Mouse (Mus musculus): ENCODE measurements around the gene Hmox2. TPM values are rescaled to one million over a fixed set of nuclear protein-coding genes. Genes with fewer than 3 reads are reported as not detected.
"Not testable (repeated sequence)": the region's sequence is repeated elsewhere in the genome, so short reads cannot be mapped to it uniquely, and the experiment has no call there.

Hmox2 gene
- 102 and 105 TPM in 2 replicates for polyA plus RNA-seq (2016; fragmentation: Nextera tagmentation; extraction: Ambion mirVana)

GRCm38 (mm10) chr16:4725780-4726527, at the start of gene Hmox2:
Gene Hmox2, plus strand, starts transcription at chr16:4726361.
- Histone ChIP-seq H3K36me3 (no peaks in the 10 kb centered on the region), H3K9ac (peak within 1 kb of the TSS; percentile 79), H3K27me3 (no peaks in the 10 kb centered on the region), H3K4me3 (peak within 1 kb of the TSS; percentile 83), H3K27ac (peak within 1 kb of the TSS; percentile 83), H3K9me3 (no peaks in the 10 kb centered on the region), H3K4me1 (peaks cover 12% of the 10 kb centered on the region), H3K4me2 (replicated peaks) (peak within 1 kb of the TSS; percentile 85)
- WGBS = 6% methylated on average over 35 of the region's 35 CpGs
- peak; percentile 94 for ATAC-seq (ENCODE audit: insufficient number of reproducible peaks, insufficient read depth, low FRiP score, low TSS enrichment)

- Histone ChIP-seq H3K9me3 (no peaks in the 10 kb centered on the region), H3K27me3 (no peaks in the 10 kb centered on the region), H3K27ac (no peak overlapping the region), H3K4me1 (peaks cover 12% of the 10 kb centered on the region), H3K36me3 (peaks cover 20% of the 10 kb centered on the region; the same call in 1 of the 2 replicates), H3K4me3 (no peak overlapping the region), H3K9ac (no peak overlapping the region), H3K4me2 (replicated peaks) (no peak overlapping the region)
- no peak for ATAC-seq (ENCODE audit: insufficient number of reproducible peaks, insufficient read depth, low FRiP score, low TSS enrichment)
- WGBS = 93% methylated on average over 5 of the region's 5 CpGs
These were observed 49.3 kb upstream of the Hmox2 start for GRCm38 (mm10) chr16:4676836-4677235.

DNA sequence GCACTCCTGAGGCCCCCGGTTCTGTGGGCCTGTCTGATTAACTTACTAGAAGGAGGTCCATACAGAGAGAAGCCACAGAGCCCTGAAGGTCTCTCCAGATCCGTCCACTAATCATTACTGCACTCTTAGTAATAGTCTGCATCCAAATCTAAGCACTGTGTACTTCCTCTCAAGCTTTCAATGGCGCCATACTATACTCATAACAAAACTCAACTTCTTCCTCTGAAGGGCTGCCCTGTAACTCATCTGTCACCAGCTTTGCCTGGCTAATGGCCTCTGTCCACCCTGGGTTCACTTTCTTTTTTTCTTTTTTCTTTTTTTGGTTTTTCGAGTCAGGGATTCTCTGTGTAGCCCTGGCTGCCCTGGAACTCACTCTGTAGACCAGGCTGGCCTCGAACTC, 48.1 kb upstream of the Hmox2 start:
- Histone ChIP-seq H3K27ac (no peak overlapping the region), H3K36me3 (peaks cover 20% of the 10 kb centered on the region; the same call in 1 of the 2 replicates), H3K9me3 (no peaks in the 10 kb centered on the region), H3K4me2 (replicated peaks) (peak overlapping the region; percentile 94; the same call in 1 of the 2 replicates), H3K4me1 (peaks cover 12% of the 10 kb centered on the region), H3K9ac (no peak overlapping the region), H3K4me3 (no peak overlapping the region), H3K27me3 (no peaks in the 10 kb centered on the region)
- WGBS = 82% methylated on average over 5 of the region's 5 CpGs
- no peak for ATAC-seq (ENCODE audit: insufficient number of reproducible peaks, insufficient read depth, low FRiP score, low TSS enrichment)

GRCm38 (mm10) chr16:4679121-4680018, 46.8 kb upstream of the Hmox2 start, which contains the start of gene Coro7:
Gene Coro7, minus strand, starts transcription at chr16:4679777.
- Histone ChIP-seq H3K4me3 (peak within 1 kb of the TSS; percentile 69), H3K36me3 (peaks cover 12% of the 10 kb centered on the region; the same call in 1 of the 2 replicates), H3K27me3 (no peaks in the 10 kb centered on the region), H3K4me2 (replicated peaks) (peak within 1 kb of the TSS; percentile 94), H3K4me1 (peaks cover 12% of the 10 kb centered on the region), H3K9ac (peak within 1 kb of the TSS; percentile 66), H3K27ac (0 out of 2 replicates have a peak within 1 kb of the TSS, but pooled peaks have one; percentile 43), H3K9me3 (no peaks in the 10 kb centered on the region)
- peak; percentile 87 for ATAC-seq (ENCODE audit: insufficient number of reproducible peaks, insufficient read depth, low FRiP score, low TSS enrichment)
- WGBS = under 1% methylated on average over 47 of the region's 47 CpGs

- H3K9me3 ChIP-seq; H3K36me3 ChIP-seq; H3K27me3 ChIP-seq; H3K4me3 ChIP-seq; H3K4me2 ChIP-seq (replicated peaks); ATAC-seq (ENCODE audit: insufficient number of reproducible peaks, insufficient read depth, low FRiP score, low TSS enrichment); H3K27ac ChIP-seq; H3K9ac ChIP-seq: not testable (repeated sequence)
- WGBS = 81% methylated on average over 3 of the region's 3 CpGs
- peaks cover 19% of the 10 kb centered on the region for H3K4me1 ChIP-seq
These were observed 45.2 kb upstream of the Hmox2 start for GRCm38 (mm10) chr16:4680922-4681455.

DNA sequence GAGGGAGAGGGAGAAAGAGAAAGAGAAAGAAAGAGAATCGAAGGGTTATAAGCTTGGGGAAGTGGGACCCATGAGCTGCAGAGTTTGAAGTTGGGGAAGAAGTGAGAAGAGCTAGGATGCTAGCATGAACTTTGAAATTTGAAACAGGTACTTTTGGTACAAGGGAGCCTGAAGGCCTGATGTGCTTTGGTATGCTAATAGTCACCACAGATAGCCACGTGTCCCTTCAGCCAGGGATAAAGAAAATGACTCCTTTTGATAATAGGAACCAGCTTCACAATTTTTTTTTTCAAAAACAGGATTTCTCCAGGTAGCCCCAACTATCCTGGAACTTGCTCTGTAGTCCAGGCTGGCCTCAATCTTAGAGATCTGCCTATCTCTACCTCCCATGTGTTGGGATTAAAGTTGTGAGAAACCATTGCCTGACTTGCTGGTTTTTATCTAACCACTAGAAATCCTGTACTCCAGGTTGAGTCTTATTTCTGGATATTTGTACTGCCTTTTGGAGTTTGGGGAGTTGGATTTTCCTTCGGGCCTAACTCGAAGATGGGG, 43.5 kb upstream of the Hmox2 start:
- no peaks in the 10 kb centered on the region for H3K27me3 ChIP-seq
- H3K4me1 ChIP-seq = peaks cover 19% of the 10 kb centered on the region
- H3K27ac ChIP-seq = peak overlapping the region; percentile 83; the same call in 1 of the 2 replicates
- H3K9ac ChIP-seq = no peak overlapping the region
- no peak overlapping the region for H3K4me3 ChIP-seq
- no peak for ATAC-seq (ENCODE audit: insufficient number of reproducible peaks, insufficient read depth, low FRiP score, low TSS enrichment)
- H3K36me3 ChIP-seq = peaks cover 6% of the 10 kb centered on the region
- peak overlapping the region; percentile 80 for H3K4me2 ChIP-seq (replicated peaks)
- no peaks in the 10 kb centered on the region for H3K9me3 ChIP-seq
- 69% methylated on average over 4 of the region's 4 CpGs for WGBS

DNA sequence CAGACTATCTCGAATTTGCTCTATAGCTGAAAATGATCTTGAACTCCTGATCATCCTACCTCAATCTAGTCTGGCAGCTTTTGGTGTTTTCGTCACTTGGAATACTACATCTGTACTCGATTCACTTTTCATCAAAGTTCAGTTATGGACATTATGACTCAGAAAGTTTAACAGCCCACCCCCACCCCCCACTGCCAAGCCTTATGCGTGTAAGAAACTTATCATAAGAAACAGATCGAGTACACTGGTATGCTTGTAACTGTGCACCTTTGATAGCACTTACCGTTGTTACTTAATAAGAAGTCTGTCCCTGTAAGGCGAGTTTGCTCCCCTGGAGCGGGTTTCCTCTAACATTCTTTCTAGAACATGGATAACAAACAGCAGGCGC, 43.0 kb upstream of the Hmox2 start:
- Histone ChIP-seq H3K9me3 (no peaks in the 10 kb centered on the region), H3K36me3 (peaks cover 11% of the 10 kb centered on the region), H3K9ac (peak overlapping the region; percentile 11; the same call in 1 of the 2 replicates), H3K27ac (peak overlapping the region; percentile 83), H3K4me3 (peak overlapping the region; percentile 90), H3K4me2 (replicated peaks) (peak overlapping the region; percentile 80), H3K4me1 (peaks cover 17% of the 10 kb centered on the region), H3K27me3 (no peaks in the 10 kb centered on the region)
- ATAC-seq (ENCODE audit: insufficient number of reproducible peaks, insufficient read depth, low FRiP score, low TSS enrichment) = no peak
- WGBS = 23% methylated on average over 9 of the region's 9 CpGs

- Histone ChIP-seq H3K9ac (peak overlapping the region; percentile 83), H3K27ac (peak overlapping the region; percentile 83), H3K4me3 (peak overlapping the region; percentile 90), H3K9me3 (no peaks in the 10 kb centered on the region), H3K4me1 (peaks cover 13% of the 10 kb centered on the region), H3K27me3 (no peaks in the 10 kb centered on the region), H3K4me2 (replicated peaks) (peak overlapping the region; percentile 80), H3K36me3 (peaks cover 15% of the 10 kb centered on the region)
- under 1% methylated on average over 54 of the region's 54 CpGs for whole genome bisulfite sequencing
- peak; percentile 83 for ATAC-seq (ENCODE audit: insufficient number of reproducible peaks, insufficient read depth, low FRiP score, low TSS enrichment)
These were observed 42.3 kb upstream of the Hmox2 start for GRCm38 (mm10) chr16:4683581-4684456.

DNA sequence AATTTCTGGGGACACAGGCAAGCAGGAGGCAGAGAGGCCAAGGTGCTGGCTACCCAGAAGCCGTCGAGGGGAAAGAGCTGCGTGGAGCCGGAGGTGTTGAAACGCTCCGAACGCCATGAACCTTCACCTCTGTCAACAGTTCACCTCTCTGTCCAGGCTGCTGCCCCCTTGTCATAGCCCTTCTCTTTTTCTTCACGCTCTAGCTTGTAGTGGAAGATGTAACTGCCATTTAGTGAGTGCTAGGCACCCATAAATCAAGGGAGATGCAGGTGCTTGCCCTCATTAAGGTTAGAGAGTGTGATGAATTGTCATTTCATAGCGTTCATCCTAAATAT, 41.7 kb upstream of the Hmox2 start:
- Histone ChIP-seq H3K27me3 (no peaks in the 10 kb centered on the region), H3K4me1 (peaks cover 10% of the 10 kb centered on the region), H3K36me3 (peaks cover 20% of the 10 kb centered on the region), H3K4me2 (replicated peaks) (peak overlapping the region; percentile 80), H3K9me3 (no peaks in the 10 kb centered on the region), H3K4me3 (peak overlapping the region; percentile 90), H3K9ac (peak overlapping the region; percentile 83), H3K27ac (0 out of 2 replicates have a peak overlapping the region, but pooled peaks have one; percentile 83)
- ATAC-seq (ENCODE audit: insufficient number of reproducible peaks, insufficient read depth, low FRiP score, low TSS enrichment) = no peak
- WGBS = under 1% methylated on average over 9 of the region's 9 CpGs

DNA sequence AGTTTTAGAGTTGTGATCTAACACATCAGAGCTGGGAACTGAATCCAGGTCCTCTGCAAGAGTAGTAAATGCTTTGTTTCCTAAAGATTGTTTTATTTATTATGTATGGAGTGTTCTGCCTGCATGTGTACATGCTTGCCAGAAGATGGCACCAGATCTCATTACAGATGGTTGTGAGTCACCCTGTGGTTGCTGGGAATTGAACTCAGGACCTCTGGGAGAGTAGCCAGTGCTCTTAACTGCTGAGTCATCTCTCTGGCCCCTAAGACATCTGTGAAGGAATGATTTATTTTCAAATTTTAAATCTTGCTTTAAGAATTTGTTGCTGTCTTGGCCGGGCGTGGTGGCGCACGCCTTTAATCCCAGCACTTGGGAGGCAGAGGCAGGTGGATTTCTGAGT, 36.8 kb upstream of the Hmox2 start:
- H3K27ac ChIP-seq, H3K9ac ChIP-seq: not testable (repeated sequence)
- WGBS = 98% methylated on average over 4 of the region's 4 CpGs

More for the DNA sequence above, 36.8 kb upstream of the Hmox2 start:
- not testable (repeated sequence) for ATAC-seq (ENCODE audit: insufficient number of reproducible peaks, insufficient read depth, low FRiP score, low TSS enrichment); H3K4me3 ChIP-seq; H3K9me3 ChIP-seq; H3K4me2 ChIP-seq (replicated peaks); H3K27me3 ChIP-seq; H3K4me1 ChIP-seq
- peaks cover 64% of the 10 kb centered on the region for H3K36me3 ChIP-seq
